Mouse (Mus musculus): ENCODE results near the gene Itpr1.

Gene Itpr1

GRCm38 (mm10) chr6:108594171-108594841 lies 381.4 kb downstream of the Itpr1 start:
- no peak for DNase-seq (ENCODE audit: low spot score in 2 of 2)

- DNase-seq (ENCODE audit: low spot score in 2 of 2), result no peak
Observed at GRCm38 (mm10) chr6:108598691-108599090, 385.8 kb downstream of the Itpr1 start.

GRCm38 (mm10) chr6:108599317-108599716 lies 386.4 kb downstream of the Itpr1 start:
- DNase-seq (ENCODE audit: low spot score in 2 of 2), result no peak

All from frontal cortex, postnatal 25 days (tissue).